Mouse (Mus musculus) G1E (cell line): ENCODE measurements at regions not wholly inside any gene's neighbourhood (a gene's known extent, or its start where the extent isn't known, plus 50 kb on each side); places are given as distances from the start of the nearest gene placed in this dataset.

ENCODE experiments used
- ATAC-seq: 2 replicates; pipeline ENCODE4 v1.8.0; 2016; ENCODE audit warnings: mild to moderate bottlenecking; ENCODE audit not compliant: insufficient number of reproducible peaks, poor library complexity, low FRiP score, severe bottlenecking; ENCODE audit errors: extremely low read depth
- DNase-seq: peaks from one replicate; pipeline ENCODE4 v3.0.0; 2012; ENCODE audit warnings: low spot score
- H3K27me3 ChIP-seq: 2 replicates; pipeline ENCODE4 v1.6.1; 2012; ENCODE audit warnings: mild to moderate bottlenecking, low read length, inconsistent platforms; ENCODE audit not compliant: insufficient read depth
- H3K36me3 ChIP-seq: replicated peaks from 2 replicates; pipeline ENCODE3; 2012; ENCODE audit warnings: mild to moderate bottlenecking, inconsistent platforms
- H3K4me1 ChIP-seq: 2 replicates; pipeline ENCODE4 v1.6.1; 2012; ENCODE audit warnings: low read depth, low read length, inconsistent platforms, mixed read lengths; ENCODE audit not compliant: insufficient read depth
- H3K4me3 ChIP-seq: 2 replicates; pipeline ENCODE4 v1.5.1; 2012; ENCODE audit warnings: low read depth, mild to moderate bottlenecking, inconsistent platforms, low read length, moderate library complexity, mixed read lengths
- H3K9me3 ChIP-seq: replicated peaks from 2 replicates; pipeline ENCODE4 v1.6.1; 2012; ENCODE audit warnings: inconsistent platforms
- CTCF ChIP-seq: IDR thresholded peaks from 2 replicates; pipeline ENCODE4 v1.5.1; 2012; ENCODE audit warnings: low read depth, low read length, inconsistent platforms, mixed read lengths
- GATA1 ChIP-seq: IDR thresholded peaks from 2 replicates; pipeline ENCODE4 v1.6.1; 2012; ENCODE audit warnings: borderline replicate concordance, low read length, inconsistent platforms, mixed read lengths
- GATA2 ChIP-seq: IDR thresholded peaks from 2 replicates; pipeline ENCODE4 v1.6.1; 2012; ENCODE audit warnings: low read depth, low read length, inconsistent platforms, borderline replicate concordance
- POLR2AphosphoS5 ChIP-seq: IDR thresholded peaks from 2 replicates; pipeline ENCODE4 v1.6.1; 2012; ENCODE audit warnings: low read depth, low read length, inconsistent platforms; ENCODE audit not compliant: insufficient replicate concordance
- TAL1 ChIP-seq: conservative IDR thresholded peaks from 2 replicates; pipeline ENCODE4 v1.6.1; 2012; ENCODE audit warnings: low read depth, low read length, inconsistent platforms, mixed read lengths

- no peak for TF ChIP-seq CTCF
- TF ChIP-seq GATA2, result no peak
- TF ChIP-seq POLR2AphosphoS5, result no peak
- no peak for TF ChIP-seq GATA1
- TF ChIP-seq TAL1, result no peak
- H3K9me3 ChIP-seq, result peaks cover 46% of the 10 kb centered on the region
- no peaks in the 10 kb centered on the region for H3K27me3 ChIP-seq
- DNase-seq, result no peak
- H3K36me3 ChIP-seq, result no peaks in the 10 kb centered on the region
- H3K4me3 ChIP-seq, result no peak overlapping the region; the same call in 1 of the 2 replicates
- no peak for ATAC-seq
- no peaks in the 10 kb centered on the region for H3K4me1 ChIP-seq
These were observed 161.3 kb upstream of the 9630041A04Rik start for GRCm38 (mm10) chr9:101700368-101700767.

- peaks cover 58% of the 10 kb centered on the region for H3K9me3 ChIP-seq
- ATAC-seq (no peak), DNase-seq (no peak)
- TF ChIP-seq GATA2, result no peak
- TF ChIP-seq CTCF, result no peak
- TF ChIP-seq POLR2AphosphoS5, result no peak
- TF ChIP-seq TAL1, result no peak
- no peak for TF ChIP-seq GATA1
- H3K4me3 ChIP-seq, result no peak overlapping the region
- H3K36me3 ChIP-seq, result no peaks in the 10 kb centered on the region
- no peaks in the 10 kb centered on the region for H3K27me3 ChIP-seq
- H3K4me1 ChIP-seq, result no peaks in the 10 kb centered on the region
These were observed 167.6 kb upstream of the 9630041A04Rik start for GRCm38 (mm10) chr9:101694054-101694453.

- Histone ChIP-seq H3K4me1 (no peaks in the 10 kb centered on the region), H3K9me3 (peaks cover 62% of the 10 kb centered on the region), H3K36me3 (no peaks in the 10 kb centered on the region), H3K27me3 (no peaks in the 10 kb centered on the region), H3K4me3 (no peak overlapping the region)
- ATAC-seq (no peak), DNase-seq (no peak)
- no peak for TF ChIP-seq TAL1
- no peak for TF ChIP-seq GATA2
- TF ChIP-seq CTCF, result no peak
These were observed 170.3 kb upstream of the 9630041A04Rik start for GRCm38 (mm10) chr9:101691336-101691735.

GRCm38 (mm10) chr9:101690916-101691315 is 170.7 kb upstream of the 9630041A04Rik start:
- no peak overlapping the region for H3K4me3 ChIP-seq
- TF ChIP-seq POLR2AphosphoS5, result no peak
- TF ChIP-seq GATA1, result no peak
- TF ChIP-seq CTCF, result no peak
- no peak for TF ChIP-seq TAL1
- no peak for TF ChIP-seq GATA2
- DNase-seq (no peak), ATAC-seq (no peak)
- H3K9me3 ChIP-seq, result peaks cover 65% of the 10 kb centered on the region
- H3K36me3 ChIP-seq, result no peaks in the 10 kb centered on the region
- H3K27me3 ChIP-seq, result no peaks in the 10 kb centered on the region
- no peaks in the 10 kb centered on the region for H3K4me1 ChIP-seq

- no peak for ATAC-seq
- Histone ChIP-seq H3K36me3 (no peaks in the 10 kb centered on the region), H3K9me3 (peaks cover 67% of the 10 kb centered on the region), H3K27me3 (no peaks in the 10 kb centered on the region), H3K4me3 (no peak overlapping the region), H3K4me1 (no peaks in the 10 kb centered on the region)
- TF ChIP-seq GATA2 (no peak), TAL1 (no peak), GATA1 (no peak), CTCF (no peak), POLR2AphosphoS5 (no peak)
- no peak for DNase-seq
These were observed 171.2 kb upstream of the 9630041A04Rik start for GRCm38 (mm10) chr9:101690402-101690861.

- no peak for DNase-seq
- ATAC-seq, result no peak
- peaks cover 61% of the 10 kb centered on the region for H3K9me3 ChIP-seq
These were observed 171.9 kb upstream of the 9630041A04Rik start for GRCm38 (mm10) chr9:101689532-101690401.

More at GRCm38 (mm10) chr9:101689532-101690401, 171.9 kb upstream of the 9630041A04Rik start:
- Histone ChIP-seq H3K4me1 (no peaks in the 10 kb centered on the region), H3K27me3 (no peaks in the 10 kb centered on the region), H3K36me3 (no peaks in the 10 kb centered on the region), H3K4me3 (no peak overlapping the region)
- TF ChIP-seq GATA1, result no peak
- no peak for TF ChIP-seq TAL1
- TF ChIP-seq CTCF, result no peak
- no peak for TF ChIP-seq GATA2
- no peak for TF ChIP-seq POLR2AphosphoS5
